Mouse (Mus musculus) cerebellum, postnatal 14 days (tissue): ENCODE data around the gene Grid1.

ENCODE experiments used
- DNase-seq, 2 experiments: peaks; one replicate each; pipeline ENCODE4 v3.0.0; 2021; ENCODE audit warnings: mixed read lengths in 2 of 2

Grid1 gene

DNA sequence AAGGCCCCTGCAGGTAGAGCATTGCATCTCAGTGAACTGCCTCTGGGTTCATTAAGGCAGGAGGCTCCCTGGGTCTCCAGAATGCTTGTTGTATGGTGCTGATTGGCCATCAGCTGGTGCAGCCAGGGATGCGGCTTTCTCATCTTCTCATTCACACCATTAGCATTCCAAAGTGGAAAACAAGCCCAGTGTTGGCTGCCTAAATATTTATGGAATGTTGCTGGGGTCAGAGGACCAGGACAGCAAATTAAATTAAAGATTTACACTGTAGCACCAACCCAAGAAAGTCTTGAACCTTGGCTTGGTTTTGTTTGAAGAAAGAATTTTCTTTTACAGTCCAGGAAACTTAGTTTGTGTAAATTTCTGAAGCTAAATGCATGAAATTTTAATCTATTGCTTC lies 97.2 kb downstream of the Grid1 start:
- no peak for DNase-seq

GRCm38 (mm10) chr14:34919221-34919620 lies 99.3 kb downstream of the Grid1 start:
- DNase-seq, result no peak

GRCm38 (mm10) chr14:34921265-34921664 lies 101.4 kb downstream of the Grid1 start:
- no peak for DNase-seq

GRCm38 (mm10) chr14:34925021-34925420 lies 105.1 kb downstream of the Grid1 start:
- DNase-seq, result peak; percentile 33 to 56

- peak; percentile 43 to 49 for DNase-seq
These were observed 110.3 kb downstream of the Grid1 start for GRCm38 (mm10) chr14:34930040-34930719.

GRCm38 (mm10) chr14:34933197-34933596 lies 113.3 kb downstream of the Grid1 start:
- peak; percentile 29 to 38 for DNase-seq

GRCm38 (mm10) chr14:34936192-34936770 lies 116.4 kb downstream of the Grid1 start:
- DNase-seq, result peak; percentile 53 to 58

GRCm38 (mm10) chr14:34944390-34944979 lies 124.6 kb downstream of the Grid1 start:
- peak; percentile 35 to 37 for DNase-seq

DNA sequence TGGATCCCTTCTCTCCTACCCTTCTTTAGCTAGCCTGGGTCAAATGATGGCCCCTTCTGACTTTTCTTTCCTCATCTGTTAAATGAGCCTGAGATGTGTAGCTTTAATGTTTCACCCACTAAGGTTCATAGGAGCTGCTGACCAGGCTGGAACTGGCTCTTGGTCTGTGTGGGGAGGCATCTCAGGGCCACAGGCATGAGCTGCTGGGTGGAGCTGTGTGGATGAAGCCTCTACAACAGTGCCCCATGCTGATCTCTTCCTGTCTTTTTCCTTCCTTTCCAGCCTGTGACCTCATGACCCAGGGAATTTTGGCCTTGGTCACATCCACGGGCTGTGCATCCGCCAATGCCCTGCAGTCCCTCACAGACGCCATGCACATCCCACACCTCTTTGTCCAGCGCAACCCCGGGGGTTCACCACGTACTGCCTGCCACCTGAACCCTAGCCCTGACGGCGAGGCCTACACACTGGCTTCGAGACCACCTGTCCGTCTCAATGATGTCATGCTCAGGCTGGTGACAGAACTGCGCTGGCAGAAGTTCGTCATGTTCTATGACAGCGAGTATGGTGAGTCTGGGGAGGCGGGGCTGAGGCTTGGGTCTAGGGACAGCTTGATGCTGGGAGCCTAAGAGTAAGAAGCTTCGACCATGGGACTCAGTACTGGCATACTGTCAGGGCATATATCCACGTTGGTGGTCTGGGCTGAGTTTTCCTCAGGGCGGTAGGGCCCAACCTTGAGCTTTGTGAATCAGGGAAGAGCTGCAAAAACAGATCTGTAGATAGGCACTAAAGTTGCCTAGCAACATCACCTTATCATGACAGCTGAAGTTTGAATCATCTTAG lies 125.8 kb downstream of the Grid1 start:
- no peak for DNase-seq

DNA sequence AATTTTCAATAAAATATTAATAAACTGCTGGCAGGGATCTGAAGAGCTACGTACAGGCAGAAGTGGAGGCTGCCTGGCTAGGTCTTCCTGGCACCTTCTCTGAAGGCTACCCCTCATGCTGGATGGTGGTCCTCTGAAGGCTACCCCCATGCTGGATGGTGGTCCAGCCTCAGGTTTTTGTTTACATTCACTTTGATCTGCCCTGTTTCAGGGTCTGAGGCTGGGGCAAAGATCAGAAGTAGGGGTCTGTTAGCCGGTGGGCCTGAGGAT lies 126.3 kb downstream of the Grid1 start:
- DNase-seq, result no peak

GRCm38 (mm10) chr14:34948249-34948648 lies 128.3 kb downstream of the Grid1 start:
- no peak for DNase-seq

DNA sequence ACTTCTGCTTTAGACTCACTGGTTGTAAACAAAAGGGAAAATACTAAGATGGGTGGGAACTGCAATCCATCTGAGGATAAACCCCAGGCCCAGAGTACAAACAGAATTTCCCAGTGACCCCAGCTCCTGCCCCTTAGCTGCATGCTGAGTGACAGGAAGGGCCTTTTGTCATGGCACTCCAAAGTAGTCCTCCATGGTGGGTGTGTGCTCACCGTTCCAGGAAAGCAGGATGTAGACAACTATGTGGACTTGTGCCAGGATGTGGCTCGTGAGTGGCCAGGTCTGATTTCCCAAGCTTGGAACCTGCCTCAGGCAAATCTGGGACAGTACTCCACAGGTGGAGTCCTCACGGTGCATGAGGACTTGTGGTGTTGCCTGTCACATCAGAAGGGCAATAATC lies 132.4 kb downstream of the Grid1 start:
- no peak for DNase-seq

DNA sequence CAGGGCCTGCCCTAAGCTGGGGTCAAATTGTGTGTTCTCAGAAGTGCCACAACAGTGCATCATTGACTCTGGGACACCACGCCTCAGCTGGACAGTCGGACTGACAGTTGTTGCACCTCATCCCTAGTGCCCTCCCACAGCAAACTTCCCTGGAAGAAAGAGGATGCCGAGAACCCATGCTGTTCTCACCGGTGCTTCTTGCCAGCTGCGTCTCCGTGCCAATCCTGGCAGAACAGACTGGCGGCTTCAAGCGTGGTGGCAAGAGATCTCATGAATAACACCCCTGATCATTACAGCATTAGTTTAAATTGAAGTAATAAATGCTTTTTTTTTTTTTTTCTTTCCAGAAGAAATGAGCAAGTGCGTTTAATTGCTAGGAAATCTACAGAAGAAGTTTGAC lies 133.7 kb downstream of the Grid1 start:
- DNase-seq, result peak; percentile 61 to 67

GRCm38 (mm10) chr14:34955689-34956088 lies 135.8 kb downstream of the Grid1 start:
- no peak for DNase-seq

- DNase-seq, result peak in 1 of 2 experiments; percentile 70
These were observed 140.3 kb downstream of the Grid1 start for GRCm38 (mm10) chr14:34960227-34960626.

- DNase-seq, result no peak
These were observed 143.8 kb downstream of the Grid1 start for GRCm38 (mm10) chr14:34963616-34964168.

GRCm38 (mm10) chr14:34969102-34969819 lies 149.4 kb downstream of the Grid1 start:
- DNase-seq, result peak in 1 of 2 experiments; percentile 16

GRCm38 (mm10) chr14:34972930-34973329 lies 153.0 kb downstream of the Grid1 start:
- no peak for DNase-seq

GRCm38 (mm10) chr14:34980756-34981155 lies 160.8 kb downstream of the Grid1 start:
- no peak for DNase-seq

- peak; percentile 58 to 74 for DNase-seq
These were observed 169.2 kb downstream of the Grid1 start for GRCm38 (mm10) chr14:34989131-34989530.

DNA sequence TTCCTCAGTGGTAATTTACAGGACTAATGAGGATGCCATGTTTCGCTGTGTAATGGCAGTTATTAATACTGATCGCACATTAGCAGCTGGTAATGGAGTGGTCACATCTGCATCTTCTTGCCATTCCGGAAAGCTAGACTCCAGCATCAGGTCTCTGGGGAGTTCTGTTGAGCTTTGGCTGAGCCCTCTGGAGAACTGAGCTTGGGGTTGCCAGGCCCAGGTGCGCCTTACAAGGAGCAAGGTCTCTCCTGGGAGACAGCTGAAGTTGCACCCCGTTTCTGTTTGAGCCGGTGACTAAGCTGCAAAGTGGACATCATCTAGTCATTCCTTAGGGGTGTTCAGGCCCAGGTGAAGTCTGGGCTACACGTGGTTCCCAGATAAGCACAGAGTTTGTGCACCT lies 186.8 kb downstream of the Grid1 start:
- DNase-seq, result no peak

- DNase-seq, result no peak
These were observed 188.8 kb downstream of the Grid1 start for GRCm38 (mm10) chr14:35008674-35009073.

- DNase-seq, result no peak
These were observed 189.2 kb downstream of the Grid1 start for GRCm38 (mm10) chr14:35009074-35009473.
